Mouse (Mus musculus) neural tube, embryonic 15.5 days (tissue): Measurements from ENCODE around the gene 2900026A02Rik. TPM values are rescaled to one million over a fixed set of nuclear protein-coding genes. Genes with fewer than 3 reads are reported as not detected.

ENCODE experiments used
- ATAC-seq: fragments of 200-750 bp; cut with Nextera tagmentation; 2 replicates; pipeline ENCODE4 v1.8.0; 2017; ENCODE audit warnings: mild to moderate bottlenecking, moderate TSS enrichment, moderate library complexity; ENCODE audit not compliant: low FRiP score
- H3K27ac ChIP-seq: fragments of 300-500 bp; sonication (generic); replicated peaks from 2 replicates; pipeline ENCODE4 v1.5.1; 2015; ENCODE audit warnings: mild to moderate bottlenecking, inconsistent platforms
- H3K27me3 ChIP-seq: fragments of 300-500 bp; sonication (generic); replicated peaks from 2 replicates; pipeline ENCODE4 v1.6.1; 2015; ENCODE audit warnings: inconsistent platforms
- H3K36me3 ChIP-seq: fragments of 300-500 bp; sonication (generic); 2 replicates; pipeline ENCODE4 v1.6.1; 2015; ENCODE audit warnings: inconsistent platforms
- H3K4me1 ChIP-seq: fragments of 300-500 bp; sonication (generic); 2 replicates; pipeline ENCODE4 v1.6.1; 2015; ENCODE audit warnings: inconsistent platforms
- H3K4me2 ChIP-seq: fragments of 300-500 bp; sonication (generic); 2 replicates; pipeline ENCODE4 v1.6.1; 2015; ENCODE audit warnings: inconsistent platforms, mild to moderate bottlenecking, moderate library complexity
- H3K4me3 ChIP-seq: fragments of 300-500 bp; sonication (generic); replicated peaks from 2 replicates; pipeline ENCODE4 v1.5.1; 2015; ENCODE audit warnings: mild to moderate bottlenecking, inconsistent platforms
- H3K9ac ChIP-seq: fragments of 300-500 bp; sonication (generic); replicated peaks from 2 replicates; pipeline ENCODE4 v1.6.1; 2015; ENCODE audit warnings: mild to moderate bottlenecking, inconsistent platforms
- H3K9me3 ChIP-seq: fragments of 300-500 bp; sonication (generic); replicated peaks from 2 replicates; pipeline ENCODE4 v1.6.1; 2016; ENCODE audit warnings: inconsistent platforms
- WGBS: fragments of 180-500 bp; shearing (Covaris S2); methylation state at CpG from one replicate; pipeline ENCODE4 v1.1.7; 2015; ENCODE audit warnings: mixed read lengths; 5-methylcytosine and 5-hydroxymethylcytosine counted together
- polyA plus RNA-seq: library from polyadenylated mRNA; unstranded; fragments of >200 nt; fragmentation: Nextera tagmentation; extraction: Ambion mirVana; gene quantifications from 2 replicates; pipeline ENCODE4 v1.2.1, GENCODE M21; 2015

The 2900026A02Rik gene
- polyA plus RNA-seq, 1 experiment from 2014 or later = 3.0 TPM

DNA sequence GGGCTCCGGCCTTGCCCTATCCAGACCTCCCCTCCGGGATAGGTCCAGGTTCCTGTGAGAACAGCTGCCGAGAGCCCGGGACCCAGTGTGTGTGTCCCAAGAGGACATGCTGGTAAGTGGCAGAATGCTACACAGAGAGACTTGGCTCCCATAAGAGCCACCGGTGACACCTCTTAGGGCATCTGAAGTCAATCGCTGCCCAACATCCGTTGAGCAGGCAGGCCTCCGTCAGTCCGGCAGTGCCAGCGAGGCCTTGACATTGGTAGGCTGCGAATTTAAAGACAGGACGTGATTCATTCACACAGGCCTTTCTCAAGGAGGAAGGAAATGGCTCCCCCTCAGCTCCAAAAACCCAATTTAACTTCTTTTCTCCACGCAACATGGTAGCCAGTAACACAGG, 11.1 kb downstream of the 2900026A02Rik start:
- H3K9ac ChIP-seq = no peak overlapping the region
- H3K27ac ChIP-seq = peak overlapping the region; percentile 74
- no peak overlapping the region for H3K4me3 ChIP-seq
- no peak for ATAC-seq
- no peaks in the 10 kb centered on the region for H3K27me3 ChIP-seq
- no peak overlapping the region for H3K4me2 ChIP-seq
- no peaks in the 10 kb centered on the region for H3K9me3 ChIP-seq
- 83% methylated on average over 13 of the region's 13 CpGs for WGBS
- H3K36me3 ChIP-seq = no peaks in the 10 kb centered on the region
- H3K4me1 ChIP-seq = peaks cover 30% of the 10 kb centered on the region

DNA sequence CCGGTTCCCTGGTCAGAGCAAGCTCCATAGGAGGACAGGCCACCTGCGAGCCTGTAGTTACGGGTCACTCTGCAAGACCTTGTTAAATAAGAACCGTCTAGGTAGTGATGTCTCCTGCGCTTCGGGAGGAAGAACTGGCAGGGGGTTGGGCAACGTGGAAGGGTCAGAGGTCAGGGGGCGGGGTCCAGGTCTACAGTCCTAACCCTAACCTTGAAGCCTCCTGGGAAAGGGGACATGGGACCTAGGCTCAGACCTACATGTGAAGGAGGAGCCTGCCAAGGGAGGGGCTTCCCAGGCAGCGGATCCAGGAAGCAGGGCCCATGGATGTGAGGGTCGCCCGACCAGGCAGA, 11.7 kb downstream of the 2900026A02Rik start:
- WGBS = 44% methylated on average over 11 of the region's 11 CpGs
- Histone ChIP-seq H3K36me3 (no peaks in the 10 kb centered on the region), H3K27ac (peak overlapping the region; percentile 74), H3K4me2 (no peak overlapping the region), H3K9ac (no peak overlapping the region), H3K4me1 (peaks cover 30% of the 10 kb centered on the region), H3K4me3 (no peak overlapping the region), H3K9me3 (no peaks in the 10 kb centered on the region), H3K27me3 (no peaks in the 10 kb centered on the region)
- no peak for ATAC-seq

DNA sequence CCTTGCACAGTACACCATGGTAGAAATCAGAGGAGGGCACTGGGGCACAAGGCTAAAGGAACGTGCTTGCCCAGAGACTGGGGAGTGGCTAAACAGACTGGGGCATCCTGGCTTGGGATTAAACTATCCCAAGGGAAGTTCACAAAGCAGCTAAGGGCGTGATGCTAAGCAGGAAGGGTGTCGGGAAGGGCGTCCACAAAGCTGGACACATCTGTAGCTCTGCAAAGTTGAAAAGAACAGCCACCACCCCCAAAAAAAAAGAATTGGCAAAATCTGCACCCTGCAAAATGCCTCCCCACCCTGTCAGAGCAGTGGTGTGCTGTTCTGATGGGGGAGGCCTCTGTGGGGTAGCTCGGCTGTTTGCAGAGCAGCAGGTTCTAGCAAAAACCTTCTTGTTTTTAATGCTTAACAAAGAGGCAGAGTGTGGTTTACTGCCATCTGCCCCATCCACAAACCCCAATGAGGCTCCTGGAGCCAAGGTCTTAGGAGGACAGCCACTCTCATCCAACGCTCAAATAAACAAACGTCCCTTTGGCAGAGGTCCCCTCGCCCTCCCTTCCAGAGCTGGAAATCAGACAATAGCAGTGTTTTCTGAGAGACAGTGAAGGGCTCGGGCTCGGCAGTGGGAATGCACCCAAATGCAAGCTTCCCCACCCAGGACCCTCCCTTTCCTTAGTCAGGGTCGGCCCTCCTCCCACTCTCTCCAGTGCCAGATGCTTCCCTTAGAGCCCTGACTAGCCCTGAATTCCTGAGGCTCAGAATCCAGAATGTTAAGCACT, 12.2 kb downstream of the 2900026A02Rik start:
- H3K4me3 ChIP-seq = no peak overlapping the region
- peak overlapping the region; percentile 74 for H3K27ac ChIP-seq
- H3K9ac ChIP-seq = no peak overlapping the region
- H3K36me3 ChIP-seq = no peaks in the 10 kb centered on the region
- peak; percentile 59 for ATAC-seq
- H3K4me2 ChIP-seq = no peak overlapping the region
- H3K4me1 ChIP-seq = peaks cover 30% of the 10 kb centered on the region
- 30% methylated on average over 11 of the region's 11 CpGs for WGBS
- no peaks in the 10 kb centered on the region for H3K27me3 ChIP-seq
- H3K9me3 ChIP-seq = no peaks in the 10 kb centered on the region

DNA sequence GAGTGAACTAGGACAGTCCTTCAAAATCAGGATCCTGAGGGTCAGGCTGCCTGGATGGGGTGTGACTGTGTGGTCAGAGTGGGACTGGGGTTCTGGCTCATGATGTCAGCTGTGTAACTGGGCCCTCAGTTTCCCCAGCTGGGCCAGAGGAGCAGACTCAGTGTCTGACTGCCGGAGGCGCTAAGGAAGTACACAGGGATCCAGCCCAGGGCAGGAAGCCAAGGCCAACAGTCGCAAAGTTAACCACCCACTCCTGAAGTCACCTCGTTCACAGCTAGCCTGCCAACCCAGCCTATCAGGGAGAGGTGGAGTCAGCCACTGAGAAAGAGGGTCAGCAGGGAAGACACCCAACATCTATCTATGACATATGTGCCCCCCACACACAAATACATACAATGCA, 13.0 kb downstream of the 2900026A02Rik start:
- H3K9me3 ChIP-seq = no peaks in the 10 kb centered on the region

DNA sequence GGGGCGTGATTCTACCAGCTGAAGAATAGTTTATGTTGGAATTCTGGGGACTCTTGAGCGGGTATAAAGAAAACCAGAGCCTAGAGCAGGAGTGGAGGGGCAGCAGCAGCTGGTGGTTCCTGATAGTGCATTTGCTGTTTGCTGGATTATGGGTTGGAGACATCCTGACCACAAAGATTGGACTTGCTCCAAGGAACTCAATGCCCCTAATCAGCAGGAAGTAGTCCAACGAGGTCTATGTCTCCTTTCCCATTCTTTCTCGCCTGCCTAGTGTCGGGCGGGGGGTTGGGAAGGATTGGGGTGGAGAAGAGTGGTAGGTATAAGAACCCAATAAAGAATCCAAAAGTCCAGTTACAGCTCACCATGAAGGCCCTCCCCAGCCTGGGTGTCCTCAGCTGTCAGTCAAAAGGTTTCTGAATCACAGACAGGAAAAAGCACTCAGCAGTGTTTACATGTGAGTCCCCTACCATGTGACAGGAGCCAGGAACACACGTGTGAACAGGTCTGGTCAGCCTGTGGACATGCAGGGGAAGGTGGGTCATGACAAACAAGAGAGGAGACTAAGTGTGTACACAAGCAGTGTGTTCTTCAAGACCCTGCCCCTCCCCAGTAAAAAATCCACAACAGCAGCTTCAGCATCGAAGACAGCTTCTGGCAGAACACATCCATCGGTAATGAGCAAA, 14.2 kb downstream of the 2900026A02Rik start:
- no peaks in the 10 kb centered on the region for H3K36me3 ChIP-seq

More for the DNA sequence above, 13.0 kb downstream of the 2900026A02Rik start:
- Histone ChIP-seq H3K4me1 (peaks cover 30% of the 10 kb centered on the region), H3K27ac (peak overlapping the region; percentile 74), H3K36me3 (no peaks in the 10 kb centered on the region), H3K4me2 (no peak overlapping the region), H3K27me3 (no peaks in the 10 kb centered on the region), H3K4me3 (no peak overlapping the region), H3K9ac (no peak overlapping the region)
- ATAC-seq = no peak
- 62% methylated on average over 4 of the region's 4 CpGs for WGBS

DNA sequence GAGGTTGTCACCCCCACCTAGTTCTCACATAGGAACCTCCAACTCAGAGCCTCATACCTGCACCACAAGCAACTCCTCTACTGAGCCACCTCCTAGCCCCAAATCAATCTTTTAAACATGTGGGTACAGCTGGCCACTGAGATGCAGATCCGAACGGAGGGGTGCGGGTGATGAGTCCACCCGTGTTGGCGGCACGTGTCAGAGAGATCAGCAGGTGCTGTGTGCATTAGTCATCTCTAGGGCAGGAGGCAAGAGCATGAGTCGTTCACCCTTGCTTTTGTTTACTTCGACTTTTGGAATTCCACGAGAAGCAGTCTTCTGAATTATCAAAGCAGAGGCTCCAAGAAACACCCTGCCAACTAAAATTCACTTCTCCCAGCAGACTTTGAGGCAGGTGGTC, 16.8 kb downstream of the 2900026A02Rik start:
- no peak overlapping the region for H3K9ac ChIP-seq
- no peaks in the 10 kb centered on the region for H3K27me3 ChIP-seq
- no peak overlapping the region for H3K4me2 ChIP-seq
- H3K9me3 ChIP-seq = no peaks in the 10 kb centered on the region
- H3K36me3 ChIP-seq = no peaks in the 10 kb centered on the region
- no peak overlapping the region for H3K27ac ChIP-seq
- peaks cover 22% of the 10 kb centered on the region for H3K4me1 ChIP-seq
- ATAC-seq = no peak
- WGBS = 90% methylated on average over 9 of the region's 9 CpGs
- no peak overlapping the region for H3K4me3 ChIP-seq

More for the DNA sequence above, 14.2 kb downstream of the 2900026A02Rik start:
- Histone ChIP-seq H3K9ac (no peak overlapping the region), H3K27ac (0 out of 2 replicates have a peak overlapping the region, but pooled peaks have one; percentile 1), H3K9me3 (no peaks in the 10 kb centered on the region), H3K4me2 (no peak overlapping the region), H3K4me3 (no peak overlapping the region), H3K4me1 (peaks cover 30% of the 10 kb centered on the region), H3K27me3 (no peaks in the 10 kb centered on the region)
- ATAC-seq = no peak
- WGBS = 68% methylated on average over 9 of the region's 9 CpGs

DNA sequence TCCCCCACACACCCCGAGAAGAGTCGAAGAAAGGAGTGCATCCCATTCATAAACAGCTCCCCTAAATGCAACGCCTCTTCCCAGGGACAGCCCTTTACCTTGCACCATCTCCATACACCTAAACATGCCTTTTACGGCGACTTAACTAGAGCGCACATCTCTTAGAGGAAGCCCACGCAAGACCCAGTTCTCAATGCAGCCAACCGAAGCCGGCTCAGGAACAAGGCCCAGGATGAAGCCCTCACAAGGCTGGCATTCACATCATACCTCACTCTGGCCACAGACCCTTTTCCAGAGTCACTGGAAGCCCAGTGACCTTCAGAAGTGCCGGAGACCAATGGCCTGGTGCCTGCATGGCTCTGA, 21.3 kb downstream of the 2900026A02Rik start:
- no peaks in the 10 kb centered on the region for H3K36me3 ChIP-seq
- WGBS = 86% methylated on average over 10 of the region's 10 CpGs
- no peak for ATAC-seq
- H3K9ac ChIP-seq = no peak overlapping the region
- 0 out of 2 replicates have a peak overlapping the region, but pooled peaks have one; percentile 23 for H3K27ac ChIP-seq
- H3K27me3 ChIP-seq = no peaks in the 10 kb centered on the region
- no peak overlapping the region for H3K4me3 ChIP-seq
- no peaks in the 10 kb centered on the region for H3K9me3 ChIP-seq
- H3K4me2 ChIP-seq = no peak overlapping the region
- peaks cover 23% of the 10 kb centered on the region for H3K4me1 ChIP-seq

DNA sequence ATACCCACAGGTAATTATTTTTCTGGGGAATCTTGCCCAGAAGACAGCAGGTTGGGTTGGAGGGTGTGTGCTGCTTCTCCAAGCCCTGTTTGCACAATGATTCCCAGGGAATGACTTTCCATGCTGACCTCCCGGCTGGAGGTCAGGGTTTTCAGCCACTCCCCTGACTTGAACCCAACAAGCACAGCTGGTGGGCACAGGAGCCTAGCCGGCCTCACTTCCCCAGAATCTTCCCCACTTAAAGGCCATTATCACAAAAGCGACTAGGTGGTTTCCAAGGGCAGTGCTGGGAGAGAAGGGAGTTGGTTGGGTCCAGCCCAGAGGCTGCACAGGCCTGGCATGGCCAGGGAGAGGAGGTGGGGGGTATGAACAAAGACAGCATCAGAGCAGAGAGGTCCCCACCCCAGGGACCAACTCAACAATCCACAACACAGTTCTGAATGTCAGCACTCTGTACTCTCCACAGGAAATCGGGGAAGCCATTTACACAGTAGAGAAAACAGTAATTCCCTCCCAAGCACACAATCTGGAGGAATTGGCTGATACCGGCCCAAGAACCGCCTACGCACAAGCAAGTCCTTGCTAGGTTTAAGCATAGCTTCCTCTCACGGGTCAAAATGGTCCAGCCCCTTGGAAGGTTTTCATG, 21.8 kb downstream of the 2900026A02Rik start:
- ATAC-seq = no peak
- Histone ChIP-seq H3K4me1 (peaks cover 23% of the 10 kb centered on the region), H3K9me3 (no peaks in the 10 kb centered on the region), H3K4me3 (no peak overlapping the region), H3K27ac (0 out of 2 replicates have a peak overlapping the region, but pooled peaks have one; percentile 23), H3K9ac (no peak overlapping the region), H3K4me2 (no peak overlapping the region), H3K27me3 (no peaks in the 10 kb centered on the region), H3K36me3 (no peaks in the 10 kb centered on the region)
- 43% methylated on average over 8 of the region's 8 CpGs for WGBS

DNA sequence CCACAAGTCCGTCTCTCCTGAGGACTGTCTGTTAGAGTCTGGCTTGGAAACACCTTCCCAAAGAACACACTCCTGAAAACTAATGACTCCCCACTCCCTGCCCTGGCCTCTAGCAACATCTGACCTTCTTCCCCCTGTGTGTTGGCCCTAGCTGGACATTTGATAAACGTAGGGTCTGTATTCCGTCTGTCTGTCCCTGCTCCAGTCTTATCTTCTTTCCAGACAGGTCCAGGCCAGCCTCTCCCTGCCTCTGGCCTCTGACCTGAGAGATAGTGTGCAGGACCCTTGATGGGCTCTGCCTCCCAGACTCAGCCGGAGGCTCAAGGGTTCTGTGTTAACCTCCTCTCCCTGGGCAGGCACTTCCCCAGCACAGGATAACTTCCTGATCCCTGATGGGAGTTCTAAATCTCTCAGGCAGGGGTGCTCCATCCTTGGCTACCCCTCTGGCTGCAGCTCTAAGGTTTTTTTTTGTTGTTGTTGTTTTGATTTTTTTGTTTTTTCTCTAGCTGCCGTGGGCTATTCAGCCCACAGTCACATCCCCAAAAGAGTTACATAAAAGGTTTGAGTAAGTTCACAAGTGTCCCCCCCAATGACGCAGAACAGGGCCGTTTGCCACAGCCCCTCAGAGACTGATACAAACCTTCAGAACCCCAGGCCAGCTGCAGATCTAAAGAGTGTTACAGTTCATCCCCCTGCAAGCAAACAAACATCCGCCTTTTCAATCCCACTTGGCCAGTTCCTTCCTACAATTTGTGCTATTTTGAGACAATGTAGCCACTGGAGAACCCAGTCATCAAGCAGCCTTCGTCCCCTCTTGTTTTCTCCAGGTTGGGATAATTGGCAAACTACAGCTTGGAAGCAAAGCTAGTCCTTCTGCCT, 23.9 kb downstream of the 2900026A02Rik start:
- Histone ChIP-seq H3K4me3 (no peak overlapping the region), H3K9ac (no peak overlapping the region), H3K9me3 (no peaks in the 10 kb centered on the region), H3K27me3 (no peaks in the 10 kb centered on the region), H3K4me1 (peaks cover 28% of the 10 kb centered on the region), H3K4me2 (no peak overlapping the region), H3K36me3 (no peaks in the 10 kb centered on the region), H3K27ac (peak overlapping the region; percentile 29)
- 46% methylated on average over 9 of the region's 9 CpGs for WGBS
- no peak for ATAC-seq

DNA sequence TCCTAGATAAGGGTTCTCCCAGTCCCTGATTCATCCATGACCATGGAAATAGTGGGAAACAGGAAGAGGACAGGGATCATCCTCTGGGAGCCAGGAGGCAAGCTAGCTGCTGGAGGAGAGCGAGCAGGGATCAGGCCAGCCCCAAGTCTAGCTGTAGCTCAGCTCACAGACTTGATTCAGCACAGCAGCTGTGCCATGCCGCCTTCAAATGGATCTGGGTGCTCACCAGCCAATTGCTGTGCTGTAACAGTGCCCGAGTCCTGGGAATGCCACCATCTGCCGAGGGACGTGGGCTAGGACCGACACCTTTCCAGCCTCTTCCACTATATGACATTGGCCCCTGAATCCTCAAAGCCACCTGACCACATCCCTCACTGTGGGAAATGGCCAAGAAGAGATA, 25.1 kb downstream of the 2900026A02Rik start:
- Histone ChIP-seq H3K4me3 (no peak overlapping the region), H3K4me1 (peaks cover 35% of the 10 kb centered on the region), H3K27me3 (no peaks in the 10 kb centered on the region), H3K9ac (no peak overlapping the region), H3K36me3 (no peaks in the 10 kb centered on the region), H3K4me2 (no peak overlapping the region), H3K27ac (no peak overlapping the region), H3K9me3 (no peaks in the 10 kb centered on the region)
- ATAC-seq = no peak
- WGBS = 89% methylated on average over 6 of the region's 6 CpGs

DNA sequence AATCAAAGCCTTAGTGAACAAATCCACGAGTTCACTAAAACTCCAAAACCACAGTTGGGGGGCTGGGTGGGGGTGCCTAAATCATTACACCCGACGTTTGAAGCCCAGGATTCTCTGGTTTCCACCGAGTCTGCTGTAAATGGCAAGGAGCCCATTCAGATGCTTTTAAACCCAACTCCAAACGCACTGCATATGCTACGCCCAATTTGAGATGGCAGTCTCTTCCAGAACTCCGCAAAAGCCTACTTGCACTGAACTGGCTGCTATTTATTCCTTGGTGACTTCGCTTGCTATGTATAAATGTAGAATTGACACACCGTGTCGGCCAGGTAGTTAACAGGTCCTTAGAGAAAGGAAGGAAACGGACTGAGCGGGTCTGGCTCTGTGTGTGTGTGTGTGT, 25.6 kb downstream of the 2900026A02Rik start:
- H3K4me2 ChIP-seq = no peak overlapping the region
- no peak overlapping the region for H3K9ac ChIP-seq
- WGBS = 73% methylated on average over 12 of the region's 12 CpGs
- no peak for ATAC-seq
- no peaks in the 10 kb centered on the region for H3K9me3 ChIP-seq
- no peak overlapping the region for H3K4me3 ChIP-seq
- no peaks in the 10 kb centered on the region for H3K27me3 ChIP-seq
- H3K27ac ChIP-seq = no peak overlapping the region
- no peaks in the 10 kb centered on the region for H3K36me3 ChIP-seq
- H3K4me1 ChIP-seq = peaks cover 35% of the 10 kb centered on the region
